Mouse (Mus musculus): ENCODE results near the gene Gm281. TPM values are rescaled to one million over a fixed set of nuclear protein-coding genes. Genes with fewer than 3 reads are reported as not detected.

The Gm281 gene
- total and polyA plus RNA-seq, 2 experiments from 2014 or later: 0.11 TPM; not detected in 1

GRCm38 (mm10) chr14:13950401-13950800 lies 36.1 kb upstream of the Gm281 start:
- Histone ChIP-seq H3K4me3 (ENCODE audit: low read depth, low read length) (no peak overlapping the region), H3K9ac (no peak overlapping the region), H3K27ac (ENCODE audit: low read depth, low read length) (no peak overlapping the region), H3K36me3 (ENCODE audit: insufficient read depth) (peaks cover 43% of the 10 kb centered on the region), H3K4me1 (ENCODE audit: insufficient read depth) (no peaks in the 10 kb centered on the region), H3K27me3 (ENCODE audit: insufficient read depth, low read length) (no peaks in the 10 kb centered on the region), H3K9me3 (ENCODE audit: low read length) (no peaks in the 10 kb centered on the region), H3K4me2 (ENCODE audit: low read depth) (no peak overlapping the region)
- peak; percentile 62 for DNase-seq
- peak; percentile 66 for TF ChIP-seq CTCF (IDR thresholded peaks at IDR 0.05; ENCODE audit: low read depth)
- peak; percentile 75 for ATAC-seq

GRCm38 (mm10) chr14:13948345-13948744 lies 34.1 kb upstream of the Gm281 start:
- Histone ChIP-seq H3K27me3 (ENCODE audit: insufficient read depth, low read length) (no peaks in the 10 kb centered on the region), H3K9me3 (ENCODE audit: low read length) (no peaks in the 10 kb centered on the region), H3K36me3 (ENCODE audit: insufficient read depth) (peaks cover 43% of the 10 kb centered on the region), H3K4me2 (ENCODE audit: low read depth) (no peak overlapping the region), H3K9ac (no peak overlapping the region), H3K4me3 (ENCODE audit: low read depth, low read length) (no peak overlapping the region), H3K4me1 (ENCODE audit: insufficient read depth) (no peaks in the 10 kb centered on the region), H3K27ac (ENCODE audit: low read depth, low read length) (peak overlapping the region; percentile 40; the same call in 1 of the 2 replicates)
- peak; percentile 81 for ATAC-seq
- 71% methylated on average over 7 of the region's 7 CpGs for WGBS
- TF ChIP-seq CTCF (IDR thresholded peaks at IDR 0.05; ENCODE audit: low read depth): no peak
- DNase-seq: peak; percentile 17

- Histone ChIP-seq H3K4me1 (ENCODE audit: insufficient read depth) (no peaks in the 10 kb centered on the region), H3K27me3 (ENCODE audit: insufficient read depth, low read length) (no peaks in the 10 kb centered on the region), H3K27ac (ENCODE audit: low read depth, low read length) (no peak overlapping the region), H3K9ac (no peak overlapping the region), H3K36me3 (ENCODE audit: insufficient read depth) (peaks cover 25% of the 10 kb centered on the region), H3K4me3 (ENCODE audit: low read depth, low read length) (no peak overlapping the region), H3K9me3 (ENCODE audit: low read length) (no peaks in the 10 kb centered on the region), H3K4me2 (ENCODE audit: low read depth) (no peak overlapping the region)
- WGBS: 91% methylated on average over 4 of the region's 4 CpGs
- no peak for ATAC-seq
- no peak for TF ChIP-seq CTCF (IDR thresholded peaks at IDR 0.05; ENCODE audit: low read depth)
- DNase-seq: no peak
Observed at GRCm38 (mm10) chr14:13944686-13945085, 30.4 kb upstream of the Gm281 start.

- H3K9ac ChIP-seq: no peak overlapping the region
- H3K9me3 ChIP-seq (ENCODE audit: low read length): no peaks in the 10 kb centered on the region
- ATAC-seq (peak; percentile 25), DNase-seq (no peak)
- no peaks in the 10 kb centered on the region for H3K36me3 ChIP-seq (ENCODE audit: insufficient read depth)
- H3K4me1 ChIP-seq (ENCODE audit: insufficient read depth): no peaks in the 10 kb centered on the region
- no peaks in the 10 kb centered on the region for H3K27me3 ChIP-seq (ENCODE audit: insufficient read depth, low read length)
- no peak for TF ChIP-seq CTCF (IDR thresholded peaks at IDR 0.05; ENCODE audit: low read depth)
- no peak overlapping the region for H3K4me3 ChIP-seq (ENCODE audit: low read depth, low read length)
- H3K27ac ChIP-seq (ENCODE audit: low read depth, low read length): no peak overlapping the region
- H3K4me2 ChIP-seq (ENCODE audit: low read depth): peak overlapping the region; percentile 45; the same call in 1 of the 2 replicates
- WGBS: 51% methylated on average over 5 of the region's 5 CpGs
Observed at GRCm38 (mm10) chr14:13934052-13934371, 19.7 kb upstream of the Gm281 start.

DNA sequence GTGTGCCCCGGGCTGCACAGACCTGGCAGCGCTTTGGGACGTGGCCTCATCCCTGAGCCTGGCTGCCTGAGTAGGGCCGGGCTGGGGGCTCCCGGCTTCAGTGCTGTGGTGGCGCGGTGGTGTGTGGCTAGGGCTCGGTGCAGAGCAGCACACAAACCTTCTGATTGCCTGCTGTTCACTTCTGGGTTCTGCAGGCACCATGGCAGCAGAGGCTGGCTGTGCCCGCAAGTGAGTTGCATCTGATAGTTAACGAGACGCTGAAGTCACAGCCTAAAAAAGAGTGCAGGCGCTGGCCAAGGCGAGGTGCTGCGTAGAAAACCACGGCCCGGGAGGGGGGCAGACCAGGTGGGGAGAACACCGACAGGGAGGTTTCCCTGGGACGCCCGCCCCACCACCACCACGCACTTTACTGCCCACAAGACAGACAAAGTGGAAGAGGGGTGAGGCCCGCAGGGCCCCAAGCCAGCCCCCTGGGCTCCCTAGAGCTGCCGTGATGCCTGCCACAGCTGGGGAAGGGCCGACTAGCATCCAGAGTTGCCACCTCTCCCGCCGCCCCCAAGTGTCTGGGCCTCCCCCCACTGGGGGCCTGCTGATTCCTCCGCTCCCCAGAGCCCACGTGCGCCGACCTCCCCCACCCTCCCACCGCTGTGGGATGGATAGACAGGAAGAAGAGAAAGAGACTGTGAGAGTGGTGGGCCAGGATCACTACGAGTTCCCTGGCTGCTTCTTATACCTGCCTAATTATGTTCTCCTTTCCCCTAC lies 19.2 kb upstream of the Gm281 start:
- ATAC-seq (peak; percentile 79), DNase-seq (no peak)
- Histone ChIP-seq H3K4me2 (ENCODE audit: low read depth) (peak overlapping the region; percentile 45), H3K36me3 (ENCODE audit: insufficient read depth) (no peaks in the 10 kb centered on the region), H3K4me1 (ENCODE audit: insufficient read depth) (no peaks in the 10 kb centered on the region), H3K27ac (ENCODE audit: low read depth, low read length) (no peak overlapping the region), H3K27me3 (ENCODE audit: insufficient read depth, low read length) (no peaks in the 10 kb centered on the region), H3K4me3 (ENCODE audit: low read depth, low read length) (peak overlapping the region; percentile 1; the same call in 1 of the 2 replicates), H3K9me3 (ENCODE audit: low read length) (no peaks in the 10 kb centered on the region), H3K9ac (0 out of 2 replicates have a peak overlapping the region, but pooled peaks have one; percentile 18)
- WGBS: 33% methylated on average over 29 of the region's 31 CpGs
- no peak for TF ChIP-seq CTCF (IDR thresholded peaks at IDR 0.05; ENCODE audit: low read depth)

DNA sequence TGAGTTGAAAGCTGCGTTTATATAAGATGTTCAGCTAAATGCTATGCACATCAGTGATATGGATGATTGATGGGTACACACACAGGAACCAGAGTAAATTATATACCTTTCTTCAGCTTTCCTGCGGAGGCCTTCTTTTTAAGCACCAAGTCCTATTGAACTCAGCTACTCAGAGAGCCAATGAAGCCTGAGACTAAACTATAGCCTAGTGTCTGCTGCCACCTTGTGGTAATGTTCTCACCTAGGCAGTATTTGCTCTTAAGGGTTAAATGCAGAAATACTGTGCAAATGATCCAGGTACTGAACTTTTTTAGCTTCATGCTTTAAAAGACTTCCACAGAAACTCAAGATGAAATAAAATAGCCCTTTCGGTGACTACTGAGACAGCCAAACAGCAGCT lies 3.4 kb upstream of the Gm281 start:
- H3K27me3 ChIP-seq (ENCODE audit: insufficient read depth, low read length): no peaks in the 10 kb centered on the region
- H3K9me3 ChIP-seq (ENCODE audit: low read length): no peaks in the 10 kb centered on the region
- H3K9ac ChIP-seq: no peak overlapping the region
- 29% methylated on average over 3 of the region's 3 CpGs for WGBS
- DNase-seq: peak; percentile 93
- H3K36me3 ChIP-seq (ENCODE audit: insufficient read depth): no peaks in the 10 kb centered on the region
- H3K27ac ChIP-seq (ENCODE audit: low read depth, low read length): no peak overlapping the region
- H3K4me1 ChIP-seq (ENCODE audit: insufficient read depth): no peaks in the 10 kb centered on the region
- ATAC-seq: peak; percentile 85
- no peak overlapping the region for H3K4me2 ChIP-seq (ENCODE audit: low read depth)
- H3K4me3 ChIP-seq (ENCODE audit: low read depth, low read length): no peak overlapping the region
- TF ChIP-seq CTCF (IDR thresholded peaks at IDR 0.05; ENCODE audit: low read depth): peak; percentile 91

GRCm38 (mm10) chr14:13917208-13917607 lies 2.9 kb upstream of the Gm281 start:
- Histone ChIP-seq H3K4me3 (ENCODE audit: low read depth, low read length) (no peak overlapping the region), H3K9ac (no peak overlapping the region), H3K4me2 (ENCODE audit: low read depth) (no peak overlapping the region), H3K27me3 (ENCODE audit: insufficient read depth, low read length) (no peaks in the 10 kb centered on the region), H3K4me1 (ENCODE audit: insufficient read depth) (no peaks in the 10 kb centered on the region), H3K9me3 (ENCODE audit: low read length) (no peaks in the 10 kb centered on the region), H3K36me3 (ENCODE audit: insufficient read depth) (no peaks in the 10 kb centered on the region), H3K27ac (ENCODE audit: low read depth, low read length) (no peak overlapping the region)
- DNase-seq (no peak), ATAC-seq (peak; percentile 16)
- no peak for TF ChIP-seq CTCF (IDR thresholded peaks at IDR 0.05; ENCODE audit: low read depth)
- WGBS: 89% methylated on average over 10 of the region's 10 CpGs
